Mouse (Mus musculus): ENCODE measurements around the gene Taf1b. TPM values are rescaled to one million over a fixed set of nuclear protein-coding genes. Genes with fewer than 3 reads are reported as not detected.

Gene Taf1b
- polyA plus RNA-seq, 1 experiment, result 17.0 TPM

DNA sequence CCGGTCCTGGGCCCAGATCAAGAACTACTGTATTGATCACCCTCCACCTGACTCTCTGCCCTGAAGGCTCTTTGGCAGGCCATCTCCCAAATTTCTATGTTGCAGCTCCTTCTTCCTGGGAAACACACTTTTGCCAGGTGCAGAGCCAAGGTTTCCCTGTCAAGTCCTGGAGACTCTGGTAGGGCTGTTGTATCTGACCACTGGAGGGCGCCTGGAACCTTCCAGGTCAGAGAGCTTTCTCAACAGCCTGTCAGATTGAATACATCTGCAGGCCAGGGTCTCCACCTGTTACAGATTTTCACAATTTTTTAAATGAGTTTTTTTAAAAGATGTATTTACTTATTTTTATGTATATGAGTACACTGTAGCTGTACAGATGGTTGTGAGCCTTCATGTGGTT, 105.1 kb downstream of the Taf1b start:
- DNase-seq (ENCODE audit: low spot score), result no peak

DNA sequence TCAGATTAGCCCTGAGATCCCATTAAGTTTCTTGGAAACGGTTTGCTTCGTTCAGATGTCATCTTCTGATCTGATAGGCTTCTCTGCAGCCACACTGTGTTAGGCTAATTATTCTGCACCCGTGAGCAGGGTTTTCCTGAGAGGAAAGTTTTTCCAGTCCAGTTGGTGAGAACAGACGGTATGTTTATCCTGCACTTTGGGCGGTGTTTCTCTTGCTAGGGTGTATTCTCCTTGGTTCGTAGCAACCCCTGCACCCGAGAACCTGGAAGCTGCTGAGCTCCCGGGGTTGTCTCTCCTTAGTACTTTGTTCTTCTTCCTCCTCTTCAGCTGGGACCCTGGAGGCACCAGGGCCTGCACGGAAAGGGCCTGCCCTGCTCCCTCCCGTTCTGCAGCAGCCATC, 108.0 kb downstream of the Taf1b start:
- no peak for DNase-seq (ENCODE audit: low spot score)

Other genes starting within 250 kb of the Taf1b start
- gene Grhl1, start 73.9 kb downstream of the Taf1b start, polyA plus RNA-seq (2012; rRNA removed), result 22.7 and 26.5 TPM in 2 replicates
- gene Klf11, start 152.9 kb downstream of the Taf1b start, polyA plus RNA-seq (2012; rRNA removed), result 12.3 and 13.1 TPM in 2 replicates
- gene Cys1, start 183.5 kb downstream of the Taf1b start, polyA plus RNA-seq (2012; rRNA removed), result 49.0 and 49.9 TPM in 2 replicates
- gene Rrm2, start 209.9 kb downstream of the Taf1b start, polyA plus RNA-seq (2012; rRNA removed), result 3.9 and 4.0 TPM in 2 replicates